Comparison of ENCODE assay signal across 9 mouse cellular contexts in genomic region chr16:23452476-23452875, GRCm38 (mm10). TPM values are rescaled to one million over a fixed set of nuclear protein-coding genes. Genes with fewer than 3 reads are reported as not detected.
A peak's percentile ranks its signal among the peaks of the same experiment; 100 is the strongest.
DNase-seq lines count a peak whose midpoint lies in the region; ATAC-seq and TF ChIP-seq lines count a peak whose summit lies in the region.
"Had no signal": no experiment of that assay in that cellular context is flagged by ENCODE, and none has a peak within 500 bp of the region (broad histone marks: within the 10 kb centered on the region; RNA-seq: fewer than 3 reads in every experiment).

No protein-coding gene starts in this region.

- no peak overlapping the region for H3K27ac ChIP-seq in liver, postnatal 0 days (ENCODE audit: low read depth)
- H3K27ac ChIP-seq: stomach, embryonic 15.5 days had no signal

- TF ChIP-seq CTCF in G1E (IDR thresholded peaks at IDR 0.05; ENCODE audit: low read depth, low read length) = peak; percentile 9; the same call in 1 of the 2 replicates
- peak; percentile 79 for TF ChIP-seq CTCF in liver, postnatal 0 days (IDR thresholded peaks at IDR 0.05; ENCODE audit: low read depth)

- H3K4me2 ChIP-seq in liver, postnatal 0 days (ENCODE audit: low read depth, low read length) = no peak overlapping the region
- H3K4me2 ChIP-seq: stomach, embryonic 15.5 days had no signal

- no peak overlapping the region for H3K4me3 ChIP-seq in G1E (ENCODE audit: low read depth, low read length)
- no peak overlapping the region for H3K4me3 ChIP-seq in liver, postnatal 0 days (ENCODE audit: low read depth, low read length)
- H3K4me3 ChIP-seq: stomach, embryonic 15.5 days had no signal

- no peaks in the 10 kb centered on the region for H3K36me3 ChIP-seq in G1E (replicated peaks)
- H3K36me3 ChIP-seq in liver, postnatal 0 days (replicated peaks; ENCODE audit: insufficient read depth, low read length) = 0 out of 2 replicates have a peak, but pooled peaks cover 7% of the 10 kb centered on the region
- H3K36me3 ChIP-seq: stomach, embryonic 15.5 days had no signal

- ATAC-seq in G1E (ENCODE audit: extremely low read depth, insufficient number of reproducible peaks, low FRiP score, poor library complexity, severe bottlenecking) = no peak
- no peak for ATAC-seq in liver, postnatal 0 days
- ATAC-seq in inflammation-experienced regulatory T-cells, adult 6 months = no peak

- H3K9ac ChIP-seq in liver, postnatal 0 days (replicated peaks) = no peak overlapping the region
- H3K9ac ChIP-seq: stomach, embryonic 15.5 days had no signal

- 35% methylated on average over 3 of the region's 3 CpGs for WGBS in liver, postnatal 0 days (ENCODE audit: insufficient replicate concordance)

- DNase-seq in 3T3-L1 (ENCODE audit: low read depth, low spot score) = peak; percentile 63
- no peak for DNase-seq in G1E (ENCODE audit: low spot score)
- peak; percentile 42 to 68 for DNase-seq in cerebellum, postnatal 25 days
- DNase-seq in gastrocnemius, postnatal 10 days = peak; percentile 42
- peak; percentile 78 for DNase-seq in kidney, postnatal 10 days
- DNase-seq in liver, postnatal 0 days = peak; percentile 47
- DNase-seq in ovary, postnatal 14 days (ENCODE audit: low spot score) = peak; percentile 45

- TF ChIP-seq EP300 in liver, postnatal 0 days (IDR thresholded peaks at IDR 0.05; ENCODE audit: low read depth) = no peak

- no peaks in the 10 kb centered on the region for H3K9me3 ChIP-seq in G1E (replicated peaks)
- H3K9me3 ChIP-seq in liver, postnatal 0 days (ENCODE audit: low read length) = no peaks in the 10 kb centered on the region
- H3K9me3 ChIP-seq: stomach, embryonic 15.5 days had no signal

- no peaks in the 10 kb centered on the region for H3K4me1 ChIP-seq in G1E (ENCODE audit: insufficient read depth, low read depth, low read length)
- no peaks in the 10 kb centered on the region for H3K4me1 ChIP-seq in liver, postnatal 0 days (ENCODE audit: insufficient read depth)
- H3K4me1 ChIP-seq: stomach, embryonic 15.5 days had no signal

- no peaks in the 10 kb centered on the region for H3K27me3 ChIP-seq in G1E (ENCODE audit: insufficient read depth, low read length)
- H3K27me3 ChIP-seq in liver, postnatal 0 days (ENCODE audit: insufficient read depth, low read length) = no peaks in the 10 kb centered on the region
- H3K27me3 ChIP-seq: stomach, embryonic 15.5 days had no signal

RNA-seq across cellular contexts. Expression of gene Rtp1, which starts 23.5 kb away (rescaled TPM):
- total RNA-seq in G1E (2014; fragmentation: Nextera tagmentation) (not detected in 2 replicates), G1E (2017) (0.05 TPM in 1 of 2 replicates, not detected in the other)
- not detected in 2 replicates for polyA plus RNA-seq in G1E (2012)
- not detected for total RNA-seq in gastrocnemius, postnatal 10 days (2021)
- polyA plus RNA-seq in liver, postnatal 0 days (2015; fragmentation: Nextera tagmentation; extraction: Ambion mirVana) = not detected in 2 replicates
- not detected for polyA plus RNA-seq in inflammation-experienced regulatory T-cells, adult 6 months (2017; shearing (Covaris generic))
- polyA plus RNA-seq: stomach, embryonic 15.5 days had no signal
